Mouse (Mus musculus) left cerebral cortex, adult 2 months (tissue): Measurements from ENCODE around the gene Wdr17. TPM values are rescaled to one million over a fixed set of nuclear protein-coding genes. Genes with fewer than 3 reads are reported as not detected.

ENCODE experiments used
- DNase-seq, 2 experiments: peaks; one replicate each; pipeline ENCODE4 v3.0.0; 2021 to 2022; ENCODE audit warnings: low spot score in 2 of 2, mixed read lengths in 1 of 2; ENCODE audit errors: extremely low spot score in 1 of 2
- H3K27ac ChIP-seq: fragments of 200-600 bp; 2 replicates; pipeline ENCODE4 v1.8.1; 2022
- H3K4me3 ChIP-seq: fragments of 200-600 bp; 2 replicates; pipeline ENCODE4 v1.8.1; 2022
- CTCF ChIP-seq: fragments of 200-600 bp; IDR thresholded peaks from 2 replicates; pipeline ENCODE4 v1.8.1; 2022; ENCODE audit warnings: antibody characterized with exemption, mild to moderate bottlenecking, moderate library complexity
- intact Hi-C: fragments of 180-260 bp; cut with DNase I; formaldehyde crosslinking; loops from one replicate; pipeline ENCODE4 v1.15.1; 2025
- total RNA-seq, 2 experiments: library from RNA; stranded (reverse); gene quantifications; 2 replicates each; pipeline ENCODE4 v1.2.3; 2021

Gene Wdr17
- total RNA-seq, 2 experiments from 2014 or later = 40.9 to 44.5 TPM

GRCm38 (mm10) chr8:54780134-54780942, 106.6 kb downstream of the Wdr17 start:
- TF ChIP-seq CTCF = no peak
- peak; percentile 28 to 66 for DNase-seq
- H3K27ac ChIP-seq = peak overlapping the region; percentile 69
- H3K4me3 ChIP-seq = peak overlapping the region; percentile 51
- intact Hi-C loops = no loop called here

- peak overlapping the region; percentile 51 for H3K4me3 ChIP-seq
- DNase-seq = peak; percentile 21 to 24
- no peak for TF ChIP-seq CTCF
- intact Hi-C loops = no loop called here
- H3K27ac ChIP-seq = peak overlapping the region; percentile 69
Observed at GRCm38 (mm10) chr8:54779317-54780133, 107.5 kb downstream of the Wdr17 start.

GRCm38 (mm10) chr8:54777012-54777411, 110.0 kb downstream of the Wdr17 start:
- Histone ChIP-seq H3K4me3 (no peak overlapping the region), H3K27ac (no peak overlapping the region)
- no peak for TF ChIP-seq CTCF
- intact Hi-C loops = no loop called here
- DNase-seq = no peak

GRCm38 (mm10) chr8:54776241-54776640, 110.7 kb downstream of the Wdr17 start:
- no peak for DNase-seq
- TF ChIP-seq CTCF = no peak
- H3K27ac ChIP-seq = no peak overlapping the region
- intact Hi-C loops = no loop called here
- no peak overlapping the region for H3K4me3 ChIP-seq

GRCm38 (mm10) chr8:54757646-54758045, 129.3 kb downstream of the Wdr17 start:
- Histone ChIP-seq H3K4me3 (no peak overlapping the region), H3K27ac (no peak overlapping the region)
- TF ChIP-seq CTCF = no peak
- intact Hi-C loops = no loop called here
- no peak for DNase-seq

GRCm38 (mm10) chr8:54736660-54737312, 150.2 kb downstream of the Wdr17 start:
- Histone ChIP-seq H3K4me3 (no peak overlapping the region), H3K27ac (no peak overlapping the region)
- DNase-seq = no peak
- intact Hi-C loops = loop anchor here (1.0 to 5.0 kb wide), 5 partner anchors 91 to 368 kb away; partner anchors contain the start of gene Wdr17
- TF ChIP-seq CTCF = peak; percentile 80

GRCm38 (mm10) chr8:54724668-54725035, 162.3 kb downstream of the Wdr17 start:
- DNase-seq = no peak
- no peak for TF ChIP-seq CTCF
- intact Hi-C loops = loop anchor here (1.0 to 5.0 kb wide), 2 partner anchors 195 to 217 kb away; partner anchors contain the start of genes Asb5 and Spcs3
- H3K27ac ChIP-seq = peak overlapping the region; percentile 58
- H3K4me3 ChIP-seq = peak overlapping the region; percentile 64

GRCm38 (mm10) chr8:54723976-54724667, 162.9 kb downstream of the Wdr17 start:
- no peak for TF ChIP-seq CTCF
- Histone ChIP-seq H3K27ac (peak overlapping the region; percentile 61), H3K4me3 (peak overlapping the region; percentile 64)
- intact Hi-C loops = loop anchor here (1.0 to 5.0 kb wide), 2 partner anchors 195 to 217 kb away; partner anchors contain the start of genes Asb5 and Spcs3
- DNase-seq = peak; percentile 93 to 94

- intact Hi-C loops = loop anchor here (2.0 kb wide), 1 partner anchor 34 kb away; no protein-coding TSS in a partner anchor
- H3K4me3 ChIP-seq = no peak overlapping the region
- DNase-seq = no peak
- TF ChIP-seq CTCF = no peak
- H3K27ac ChIP-seq = no peak overlapping the region
Observed at GRCm38 (mm10) chr8:54718515-54718914, 168.5 kb downstream of the Wdr17 start.

GRCm38 (mm10) chr8:54705743-54706142, 181.2 kb downstream of the Wdr17 start:
- DNase-seq = no peak
- intact Hi-C loops = no loop called here
- H3K4me3 ChIP-seq = no peak overlapping the region
- TF ChIP-seq CTCF = peak; percentile 41
- no peak overlapping the region for H3K27ac ChIP-seq

GRCm38 (mm10) chr8:54671806-54672205, 215.2 kb downstream of the Wdr17 start:
- Histone ChIP-seq H3K27ac (no peak overlapping the region), H3K4me3 (no peak overlapping the region)
- no peak for TF ChIP-seq CTCF
- intact Hi-C loops = no loop called here
- no peak for DNase-seq
